Mouse (Mus musculus) kidney, adult 8-10 months (tissue): ENCODE measurements around the gene Cfap298.

ENCODE experiments used
- DNase-seq, 2 experiments: peaks; one replicate each; pipeline ENCODE4 v3.0.0; 2022

Gene Cfap298

DNA sequence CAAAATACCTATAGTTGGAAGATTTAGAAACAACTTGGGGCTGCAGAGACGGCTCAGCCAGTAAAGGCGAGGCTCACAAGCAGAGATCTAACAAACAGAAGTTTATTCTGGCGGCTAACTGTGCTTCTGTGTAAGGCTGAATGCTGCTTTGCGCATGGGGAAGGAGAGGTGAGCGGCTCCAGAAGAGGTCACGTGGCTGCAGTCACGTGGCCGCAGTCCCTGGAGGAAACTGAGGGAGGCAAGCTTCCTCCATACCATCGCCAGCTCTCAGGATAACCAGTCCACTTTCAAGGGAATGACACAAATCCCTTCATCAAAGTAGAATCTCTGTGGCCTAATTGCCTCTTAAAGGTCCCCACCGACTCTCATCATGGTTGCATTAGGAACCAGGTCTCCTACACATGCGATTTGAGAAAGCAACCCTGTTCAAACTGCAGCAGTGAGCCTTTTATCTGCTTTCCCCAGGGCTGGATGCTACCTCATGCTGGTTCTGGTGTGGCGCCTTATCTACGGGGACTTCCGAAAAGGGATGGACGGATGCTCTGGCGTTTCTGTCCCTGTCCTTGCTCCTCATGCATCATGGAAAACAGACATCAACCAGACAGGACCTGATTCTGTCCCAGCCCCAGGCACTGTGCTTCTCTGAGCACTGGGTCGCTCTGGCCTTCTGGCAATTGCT lies 23.9 kb downstream of the Cfap298 start:
- no peak for DNase-seq

- no peak for DNase-seq
Observed at GRCm38 (mm10) chr16:90907250-90907649, 27.7 kb downstream of the Cfap298 start.

DNA sequence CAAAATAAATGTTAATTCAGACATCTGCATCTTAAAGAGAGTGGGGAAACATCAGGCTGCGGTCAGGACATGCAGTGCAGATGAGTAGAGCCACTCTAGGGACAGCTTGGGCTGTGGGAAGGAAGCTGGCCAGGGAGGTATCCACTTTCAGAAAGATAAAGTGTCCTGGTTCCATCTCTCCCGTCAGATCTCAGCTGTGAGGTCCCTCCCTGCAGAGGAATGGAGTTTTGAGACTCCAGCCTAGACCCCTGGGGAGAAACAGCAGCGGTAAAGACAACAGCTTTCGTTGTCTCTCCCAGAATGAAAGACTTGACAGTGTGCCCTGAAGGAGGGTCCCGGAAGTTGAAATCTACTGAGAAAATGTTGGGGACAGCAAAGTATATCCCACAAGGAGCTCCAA lies 31.6 kb downstream of the Cfap298 start:
- DNase-seq: no peak

DNA sequence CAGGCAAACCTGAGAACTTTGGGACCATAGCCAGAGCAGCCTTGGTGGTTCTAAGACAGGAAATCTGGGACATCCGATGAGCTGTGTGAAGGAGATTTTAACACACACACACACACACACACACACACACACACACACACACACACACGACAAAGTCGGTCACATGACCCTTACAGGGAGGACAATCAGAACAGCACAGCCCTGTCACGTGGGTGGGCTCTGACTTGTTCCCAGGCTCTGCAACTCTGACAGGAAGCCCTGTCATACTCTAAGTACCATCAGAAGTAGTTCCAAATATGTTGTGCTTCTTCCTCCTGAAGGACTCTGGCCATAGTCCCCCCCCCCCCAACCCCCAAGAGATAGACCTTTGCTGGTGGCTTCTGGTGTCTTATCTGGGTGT lies 33.5 kb downstream of the Cfap298 start:
- peak in 1 of 2 experiments; percentile 16 for DNase-seq

DNA sequence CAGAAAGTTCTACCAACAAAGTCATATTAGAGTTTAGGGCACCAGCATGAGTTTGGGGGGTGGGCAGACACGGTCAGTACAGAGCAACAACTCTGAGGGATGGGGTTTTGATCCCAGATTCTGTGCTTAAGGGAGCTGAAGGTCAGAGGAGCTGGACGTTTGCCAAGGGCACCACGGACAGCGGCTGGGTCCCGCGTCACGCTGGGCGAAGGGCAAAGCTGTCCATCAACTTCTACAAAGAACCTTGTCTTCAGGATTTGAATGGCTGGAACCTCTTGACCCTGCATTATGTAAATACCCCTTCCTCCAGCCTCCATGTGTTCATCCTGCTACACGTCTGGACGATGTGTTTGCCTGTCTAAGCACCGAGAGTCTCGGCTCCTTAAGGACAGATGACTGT lies 35.4 kb downstream of the Cfap298 start:
- peak; percentile 15 to 31 for DNase-seq

GRCm38 (mm10) chr16:90897651-90898050 lies 37.3 kb downstream of the Cfap298 start:
- peak in 1 of 2 experiments; percentile 32 for DNase-seq

DNA sequence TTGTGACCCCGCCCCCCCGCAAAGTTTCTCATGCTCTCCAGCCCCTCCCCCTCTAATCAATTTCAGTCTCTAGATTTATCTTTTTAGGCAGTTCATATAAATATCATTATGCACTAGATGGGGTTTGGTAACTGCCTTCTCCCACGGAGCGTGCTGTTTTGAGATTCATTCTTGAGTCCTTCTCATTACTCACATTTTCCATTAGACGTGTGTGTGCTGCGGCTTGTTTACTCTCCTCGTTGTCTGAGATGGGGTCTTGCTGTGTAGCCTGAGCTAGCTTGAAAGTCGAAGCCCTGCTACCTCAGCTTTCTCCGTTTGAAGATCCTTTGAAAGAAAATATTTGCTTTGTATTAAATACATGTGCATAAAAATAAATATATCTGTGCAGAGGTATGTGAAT lies 41.1 kb downstream of the Cfap298 start:
- no peak for DNase-seq

- no peak for DNase-seq
Observed at GRCm38 (mm10) chr16:90893019-90893418, 41.9 kb downstream of the Cfap298 start.

DNA sequence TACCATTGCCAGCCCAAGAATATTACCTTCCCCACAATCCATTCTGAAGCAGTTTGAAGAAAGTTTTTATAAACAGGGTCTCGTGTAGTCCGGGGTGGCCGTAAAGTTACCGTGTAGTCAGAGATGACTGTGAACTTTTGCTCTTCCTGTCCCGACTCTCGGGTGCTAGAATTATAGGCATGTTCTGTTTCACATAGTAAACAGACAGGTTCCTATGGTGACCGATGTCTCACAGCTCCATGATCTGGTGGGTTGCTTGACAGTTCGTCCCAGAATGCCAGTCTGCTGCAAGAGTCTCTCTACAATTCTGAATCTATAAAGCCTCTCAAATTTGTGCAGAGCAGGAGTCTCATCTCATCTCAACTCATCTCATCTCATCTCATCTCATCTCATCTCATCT lies 42.8 kb downstream of the Cfap298 start:
- no peak for DNase-seq

- DNase-seq: peak in 1 of 2 experiments; percentile 33
Observed at GRCm38 (mm10) chr16:90891601-90892000, 43.3 kb downstream of the Cfap298 start.

GRCm38 (mm10) chr16:90890683-90891082 lies 44.2 kb downstream of the Cfap298 start:
- no peak for DNase-seq

DNA sequence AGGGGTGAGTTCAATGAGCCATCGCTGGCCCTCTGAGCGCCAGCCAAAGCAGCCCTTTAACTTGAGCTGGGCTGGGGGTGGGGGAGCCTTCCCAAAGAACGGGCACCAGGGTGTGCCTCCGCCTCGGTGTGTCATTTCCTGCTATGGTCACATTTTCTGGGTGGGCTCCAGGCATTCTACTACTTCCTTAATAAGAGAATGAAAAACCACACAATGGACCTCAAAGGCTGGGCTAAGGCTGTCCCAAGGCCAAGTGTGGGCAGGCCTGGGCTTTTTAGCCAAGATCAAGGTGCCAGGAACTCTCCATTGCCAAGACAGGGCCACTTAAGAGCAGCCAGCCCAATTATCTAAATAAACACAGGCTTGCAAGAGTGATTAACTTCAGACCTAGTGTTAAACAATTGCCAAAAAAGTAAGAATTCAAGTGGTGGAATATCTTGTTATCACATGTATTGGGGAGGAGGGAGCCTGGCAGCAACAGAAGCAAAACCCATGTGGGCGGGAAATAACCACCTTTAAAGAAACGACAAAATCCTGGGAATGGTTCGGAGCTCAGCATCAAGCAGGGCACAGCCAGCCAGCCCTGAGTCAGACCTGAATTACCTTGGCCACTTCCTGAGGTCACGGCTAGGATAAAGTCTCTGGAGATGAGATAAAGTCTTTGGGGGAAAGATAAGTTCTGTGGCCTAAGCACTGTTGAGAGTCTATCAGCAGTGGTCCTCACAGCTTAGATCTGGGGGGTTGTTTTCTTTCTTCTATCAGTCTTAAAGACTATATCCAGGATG lies 48.9 kb downstream of the Cfap298 start:
- DNase-seq: peak in 1 of 2 experiments; percentile 15

- no peak for DNase-seq
Observed at GRCm38 (mm10) chr16:90885351-90885750, 49.6 kb downstream of the Cfap298 start.

GRCm38 (mm10) chr16:90882501-90882977 lies 52.4 kb downstream of the Cfap298 start:
- DNase-seq: no peak

DNA sequence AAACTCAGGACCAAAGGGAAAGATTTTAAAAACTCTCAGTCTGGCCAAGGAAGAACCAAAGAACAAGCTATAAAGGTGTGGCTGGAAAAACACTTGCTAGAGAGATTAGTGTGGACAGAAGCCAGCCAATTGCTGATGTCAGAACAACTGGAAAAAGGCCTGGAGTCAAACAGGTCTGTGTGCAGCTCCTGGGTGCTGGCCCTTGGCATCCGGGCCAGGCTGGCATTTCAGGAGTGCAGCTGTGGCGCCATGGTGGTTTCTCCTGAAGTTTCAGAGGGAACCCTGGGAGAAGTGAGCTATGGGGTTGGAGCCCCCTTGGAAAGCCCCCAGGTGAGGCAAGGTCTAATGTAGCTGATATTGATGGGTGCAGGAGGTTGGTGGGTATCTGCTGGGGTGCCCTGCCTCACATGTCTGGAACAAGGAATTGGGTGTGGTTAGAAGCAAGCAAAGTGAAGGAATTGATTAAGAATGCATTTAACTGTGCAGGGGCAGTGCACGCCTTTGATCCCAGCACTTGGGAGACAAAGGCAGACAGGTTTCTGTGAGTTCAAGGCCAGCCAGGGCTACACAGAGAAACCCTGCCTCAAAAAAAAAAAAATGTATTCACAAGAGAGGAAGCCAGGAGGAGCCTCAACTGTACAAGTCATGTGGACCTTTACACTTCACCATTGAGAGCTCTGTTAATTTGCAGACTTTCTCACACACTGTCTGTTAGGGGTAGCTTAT lies 56.6 kb downstream of the Cfap298 start:
- no peak for DNase-seq
